Mouse (Mus musculus) forebrain, postnatal 0 days (tissue): ENCODE measurements around the gene Slco3a1. TPM values are rescaled to one million over a fixed set of nuclear protein-coding genes. Genes with fewer than 3 reads are reported as not detected.

ENCODE experiments used
- ATAC-seq: fragments of 200-750 bp; cut with Nextera tagmentation; 2 replicates; pipeline ENCODE4 v1.8.0; 2017; ENCODE audit warnings: mild to moderate bottlenecking, moderate library complexity
- DNase-seq: peaks from one replicate; pipeline ENCODE4 v3.0.0-alpha.2; 2015
- H3K27ac ChIP-seq: fragments of 300-500 bp; sonication (generic); 2 replicates; pipeline ENCODE4 v1.5.1; 2014; ENCODE audit warnings: low read depth, mild to moderate bottlenecking, antibody characterized with exemption, low read length, moderate library complexity, mixed read lengths
- H3K27me3 ChIP-seq: fragments of 300-500 bp; sonication (generic); 2 replicates; pipeline ENCODE4 v1.6.1; 2014; ENCODE audit warnings: mild to moderate bottlenecking, low read length, mixed read lengths; ENCODE audit not compliant: insufficient read depth
- H3K36me3 ChIP-seq: fragments of 300-500 bp; sonication (generic); 2 replicates; pipeline ENCODE4 v1.6.1; 2014; ENCODE audit warnings: mild to moderate bottlenecking, moderate library complexity; ENCODE audit not compliant: insufficient read depth
- H3K4me1 ChIP-seq: fragments of 300-500 bp; sonication (generic); 2 replicates; pipeline ENCODE4 v1.6.1; 2014; ENCODE audit warnings: antibody characterized with exemption; ENCODE audit not compliant: insufficient read depth
- H3K4me2 ChIP-seq: fragments of 300-500 bp; sonication (generic); 2 replicates; pipeline ENCODE4 v1.6.1; 2014; ENCODE audit warnings: low read depth, mild to moderate bottlenecking, moderate library complexity
- H3K4me3 ChIP-seq: fragments of 300-500 bp; sonication (generic); 2 replicates; pipeline ENCODE4 v1.5.1; 2014; ENCODE audit warnings: low read depth, low read length, mixed read lengths
- H3K9ac ChIP-seq: fragments of 300-500 bp; sonication (generic); 2 replicates; pipeline ENCODE4 v1.6.1; 2014; ENCODE audit warnings: mild to moderate bottlenecking
- H3K9me3 ChIP-seq: fragments of 300-500 bp; sonication (generic); 2 replicates; pipeline ENCODE4 v1.6.1; 2016; ENCODE audit warnings: low read length
- CTCF ChIP-seq: sonication (generic); IDR thresholded peaks from 2 replicates; pipeline ENCODE4 v1.5.1; 2016; ENCODE audit warnings: antibody characterized with exemption, control low read depth, low read depth
- WGBS: fragments of 180-500 bp; shearing (Covaris S2); extraction: QIAGEN DNeasy Blood & Tissue Kit; methylation state at CpG from one replicate; pipeline ENCODE4 v1.1.7; 2014; 5-methylcytosine and 5-hydroxymethylcytosine counted together
- polyA plus RNA-seq: library from polyadenylated mRNA; unstranded; fragments of >200 nt; fragmentation: Nextera tagmentation; extraction: Ambion mirVana; gene quantifications from 2 replicates; pipeline ENCODE4 v1.2.1, GENCODE M21; 2015
- total RNA-seq: library from RNA; depleted of rRNA; stranded (reverse); fragments of >200 nt; gene quantifications from 2 replicates; pipeline ENCODE4 v1.2.3, GENCODE M21; 2014

Slco3a1 gene
- total and polyA plus RNA-seq, 2 experiments from 2014 or later, result 25.2 to 27.8 TPM

GRCm38 (mm10) chr7:74327716-74328115, 226.9 kb downstream of the Slco3a1 start:
- Histone ChIP-seq H3K27me3 (no peaks in the 10 kb centered on the region), H3K4me1 (peaks cover 8% of the 10 kb centered on the region; the same call in 1 of the 2 replicates), H3K4me2 (no peak overlapping the region), H3K9ac (no peak overlapping the region), H3K27ac (no peak overlapping the region), H3K9me3 (no peaks in the 10 kb centered on the region), H3K36me3 (no peaks in the 10 kb centered on the region; the same call in 1 of the 2 replicates), H3K4me3 (no peak overlapping the region)
- DNase-seq (no peak), ATAC-seq (no peak)
- no peak for TF ChIP-seq CTCF
- WGBS, result 86% methylated on average over 5 of the region's 5 CpGs

DNA sequence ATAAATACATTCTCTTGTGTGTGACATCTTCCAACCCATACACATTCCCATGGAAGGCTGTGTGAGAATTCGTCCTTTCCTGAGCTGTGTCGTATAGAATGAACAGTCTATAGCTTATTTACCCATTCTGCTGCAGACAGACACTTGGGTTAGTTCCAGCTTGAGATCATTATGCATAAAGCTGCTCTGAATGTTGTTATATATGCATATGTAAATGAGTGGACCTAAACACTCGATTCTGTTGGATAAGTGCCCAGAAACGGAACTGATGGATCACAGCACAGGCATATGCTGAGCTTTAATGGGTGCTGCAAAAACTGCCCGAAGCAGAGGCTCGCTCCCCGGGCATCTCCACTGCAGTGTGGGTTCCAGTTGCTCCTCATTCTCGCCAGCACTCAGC, 229.5 kb downstream of the Slco3a1 start:
- Histone ChIP-seq H3K4me1 (peaks cover 9% of the 10 kb centered on the region; the same call in 1 of the 2 replicates), H3K27ac (peak overlapping the region; percentile 40; the same call in 1 of the 2 replicates), H3K9me3 (no peaks in the 10 kb centered on the region), H3K27me3 (no peaks in the 10 kb centered on the region), H3K4me3 (no peak overlapping the region), H3K9ac (no peak overlapping the region), H3K36me3 (peaks cover under 1% of the 10 kb centered on the region; the same call in 1 of the 2 replicates), H3K4me2 (no peak overlapping the region)
- peak; percentile 80 for DNase-seq
- TF ChIP-seq CTCF, result no peak
- ATAC-seq, result peak; percentile 87
- 20% methylated on average over 8 of the region's 8 CpGs for WGBS

DNA sequence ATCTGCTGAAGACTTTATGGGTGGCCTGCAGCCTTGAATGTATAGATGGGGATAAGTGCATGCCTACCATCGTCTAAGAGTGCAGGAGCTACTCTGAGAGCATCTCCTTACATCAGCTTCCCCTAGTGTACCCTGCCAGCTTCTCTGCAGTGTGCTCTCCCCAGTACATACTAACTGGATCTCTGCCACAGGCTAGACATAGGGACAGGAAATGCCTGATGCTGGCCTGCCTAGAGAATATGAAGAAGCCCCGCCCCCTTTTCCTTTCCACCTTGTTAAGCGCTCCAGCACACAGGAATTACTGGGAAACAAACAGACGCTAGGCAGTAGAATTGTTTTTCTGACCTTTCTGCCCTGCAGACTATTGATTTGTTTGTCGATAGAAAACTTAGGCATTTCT, 230.9 kb downstream of the Slco3a1 start:
- no peak overlapping the region for H3K4me2 ChIP-seq
- TF ChIP-seq CTCF, result no peak
- H3K36me3 ChIP-seq, result peaks cover 3% of the 10 kb centered on the region; the same call in 1 of the 2 replicates
- H3K9ac ChIP-seq, result no peak overlapping the region
- H3K27ac ChIP-seq, result no peak overlapping the region
- WGBS, result 38% methylated on average over 5 of the region's 5 CpGs
- peaks cover 9% of the 10 kb centered on the region; the same call in 1 of the 2 replicates for H3K4me1 ChIP-seq
- no peak overlapping the region for H3K4me3 ChIP-seq
- H3K27me3 ChIP-seq, result no peaks in the 10 kb centered on the region
- DNase-seq (no peak), ATAC-seq (no peak)
- no peaks in the 10 kb centered on the region for H3K9me3 ChIP-seq

DNA sequence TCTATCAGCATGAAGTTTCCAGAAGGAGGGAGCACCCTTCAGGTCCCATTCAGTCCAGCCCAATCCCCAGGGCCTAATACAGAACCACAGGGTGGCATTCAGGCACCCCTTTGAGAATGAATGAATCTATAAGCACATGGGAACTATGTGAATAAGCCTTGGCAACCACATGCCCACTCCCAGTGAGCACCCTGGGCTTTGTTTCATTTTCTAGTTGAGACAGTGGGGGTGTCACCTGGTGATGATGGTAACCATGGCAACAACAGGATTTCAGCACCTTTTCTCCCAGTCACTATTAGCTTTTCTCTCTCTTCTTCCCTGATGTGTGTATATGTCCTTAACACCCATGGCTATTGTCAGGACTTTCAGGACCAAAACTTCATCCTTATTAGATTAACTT, 231.4 kb downstream of the Slco3a1 start:
- TF ChIP-seq CTCF, result no peak
- Histone ChIP-seq H3K27ac (no peak overlapping the region), H3K4me1 (peaks cover 9% of the 10 kb centered on the region; the same call in 1 of the 2 replicates), H3K9ac (no peak overlapping the region), H3K4me3 (no peak overlapping the region), H3K9me3 (no peaks in the 10 kb centered on the region), H3K4me2 (no peak overlapping the region), H3K27me3 (no peaks in the 10 kb centered on the region), H3K36me3 (peaks cover 7% of the 10 kb centered on the region; the same call in 1 of the 2 replicates)
- ATAC-seq (peak; percentile 42), DNase-seq (peak; percentile 29)

DNA sequence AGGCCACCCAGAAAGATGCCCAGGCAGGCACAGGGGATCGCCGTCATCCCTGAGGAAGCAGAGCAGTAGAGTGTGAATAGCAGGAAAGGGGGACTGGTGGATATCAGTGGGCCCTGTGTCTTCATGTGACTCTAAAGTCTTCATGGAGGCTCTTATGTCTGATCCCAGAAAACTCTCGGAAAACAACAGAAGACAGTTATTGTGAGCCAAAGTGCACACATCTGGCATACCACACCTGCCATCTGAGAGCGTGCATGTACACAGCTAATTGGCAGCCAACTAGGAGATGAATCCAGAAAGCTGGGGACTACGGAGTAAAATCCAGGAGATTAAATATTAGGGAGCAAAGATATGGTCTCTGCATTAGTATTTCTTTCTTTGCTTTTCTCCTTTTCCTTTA, 233.9 kb downstream of the Slco3a1 start:
- no peak for TF ChIP-seq CTCF

DNA sequence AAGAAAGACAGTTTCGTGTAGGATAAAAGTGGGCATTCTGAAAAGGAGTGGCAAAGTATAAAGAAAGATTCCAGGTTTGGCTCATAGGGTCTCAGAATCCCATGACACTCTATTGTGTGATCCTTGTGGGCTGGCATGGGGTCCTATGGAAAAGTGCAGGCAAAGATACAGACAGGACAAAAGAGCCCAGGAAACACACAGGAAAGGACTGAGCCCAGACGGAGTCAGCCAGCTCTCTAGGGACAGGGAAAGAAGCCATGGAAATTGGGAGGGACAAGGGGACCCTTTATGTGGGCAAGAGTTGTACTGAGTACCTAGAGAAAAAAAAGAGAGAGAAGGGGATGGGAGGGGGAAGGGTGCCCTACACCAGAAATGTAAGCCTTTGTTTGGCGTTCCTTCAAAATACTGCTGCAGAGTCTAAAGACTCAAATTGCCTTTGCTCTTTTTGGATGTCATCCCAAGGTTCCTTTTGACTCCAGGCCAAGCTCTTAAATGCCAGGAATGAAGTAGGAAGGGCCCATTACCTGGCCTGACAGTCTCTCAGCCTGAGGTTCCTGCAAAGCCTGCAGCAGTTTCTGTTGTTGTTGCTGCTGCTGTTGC, 238.6 kb downstream of the Slco3a1 start:
- 43% methylated on average over 3 of the region's 3 CpGs for WGBS
- peak; percentile 42; the same call in 1 of the 2 replicates for ATAC-seq
- H3K27me3 ChIP-seq, result no peaks in the 10 kb centered on the region

More for the DNA sequence above, 233.9 kb downstream of the Slco3a1 start:
- ATAC-seq, result no peak
- H3K4me2 ChIP-seq, result no peak overlapping the region
- peaks cover 9% of the 10 kb centered on the region; the same call in 1 of the 2 replicates for H3K4me1 ChIP-seq
- no peaks in the 10 kb centered on the region for H3K27me3 ChIP-seq
- H3K4me3 ChIP-seq, result no peak overlapping the region
- H3K9me3 ChIP-seq, result no peaks in the 10 kb centered on the region
- no peak for DNase-seq
- H3K27ac ChIP-seq, result no peak overlapping the region
- peaks cover 8% of the 10 kb centered on the region; the same call in 1 of the 2 replicates for H3K36me3 ChIP-seq
- 81% methylated on average over 5 of the region's 5 CpGs for WGBS
- H3K9ac ChIP-seq, result no peak overlapping the region

DNA sequence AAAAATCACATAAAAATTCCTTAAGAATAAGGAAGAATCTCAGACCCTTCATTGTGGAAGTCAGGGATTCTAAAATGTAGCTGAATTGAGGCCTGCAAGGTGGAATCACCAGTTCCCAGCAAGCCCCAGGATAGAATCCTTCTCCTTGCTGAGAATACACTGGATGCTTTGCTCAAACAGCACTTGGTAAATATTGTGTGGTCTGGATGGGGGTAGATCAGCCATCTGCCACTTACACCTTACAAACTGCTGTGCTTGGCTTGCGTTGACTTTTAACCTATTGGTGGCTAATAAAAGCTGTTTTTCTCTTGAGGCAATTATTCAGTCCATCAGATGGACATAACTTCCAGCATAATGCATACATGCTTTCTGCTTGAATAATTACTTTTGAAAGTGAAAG, 240.3 kb downstream of the Slco3a1 start:
- Histone ChIP-seq H3K4me3 (no peak overlapping the region), H3K27me3 (no peaks in the 10 kb centered on the region), H3K9me3 (no peaks in the 10 kb centered on the region), H3K36me3 (peaks cover 5% of the 10 kb centered on the region; the same call in 1 of the 2 replicates), H3K4me1 (no peaks in the 10 kb centered on the region), H3K27ac (no peak overlapping the region), H3K9ac (no peak overlapping the region), H3K4me2 (no peak overlapping the region)
- TF ChIP-seq CTCF, result no peak
- ATAC-seq (no peak), DNase-seq (no peak)
- 61% methylated on average over 1 of the region's 1 CpGs for WGBS

More for the DNA sequence above, 238.6 kb downstream of the Slco3a1 start:
- Histone ChIP-seq H3K4me1 (no peaks in the 10 kb centered on the region), H3K4me3 (no peak overlapping the region), H3K27ac (no peak overlapping the region), H3K9me3 (no peaks in the 10 kb centered on the region), H3K36me3 (peaks cover 8% of the 10 kb centered on the region; the same call in 1 of the 2 replicates), H3K9ac (no peak overlapping the region), H3K4me2 (no peak overlapping the region)
- DNase-seq, result peak; percentile 18
- no peak for TF ChIP-seq CTCF
